Mouse (Mus musculus) neural tube, embryonic 14.5 days (tissue): ENCODE measurements around the gene 1700022I11Rik. TPM values are rescaled to one million over a fixed set of nuclear protein-coding genes. Genes with fewer than 3 reads are reported as not detected.

Experiments
- ATAC-seq: fragments of 200-750 bp; cut with Nextera tagmentation; 2 replicates; pipeline ENCODE4 v1.8.0; 2017; ENCODE audit warnings: low read depth, mild to moderate bottlenecking, moderate TSS enrichment, moderate library complexity
- H3K27ac ChIP-seq: fragments of 300-500 bp; sonication (generic); 2 replicates; pipeline ENCODE4 v1.5.1; 2014; ENCODE audit warnings: low read depth, mild to moderate bottlenecking, control low read depth, low read length, moderate library complexity, mixed read lengths
- H3K27me3 ChIP-seq: fragments of 300-500 bp; sonication (generic); 2 replicates; pipeline ENCODE4 v1.6.1; 2014; ENCODE audit warnings: low read length; ENCODE audit not compliant: control insufficient read depth, insufficient read depth
- H3K36me3 ChIP-seq: fragments of 300-500 bp; sonication (generic); 2 replicates; pipeline ENCODE4 v1.6.1; 2014; ENCODE audit warnings: low read length, mixed read lengths; ENCODE audit not compliant: control insufficient read depth, insufficient read depth
- H3K4me1 ChIP-seq: fragments of 300-500 bp; sonication (generic); 2 replicates; pipeline ENCODE4 v1.6.1; 2014; ENCODE audit warnings: low read length; ENCODE audit not compliant: control insufficient read depth, insufficient read depth
- H3K4me2 ChIP-seq: fragments of 300-500 bp; sonication (generic); 2 replicates; pipeline ENCODE4 v1.6.1; 2014; ENCODE audit warnings: mild to moderate bottlenecking, low read depth, low read length, control low read depth
- H3K4me3 ChIP-seq: fragments of 300-500 bp; sonication (generic); 2 replicates; pipeline ENCODE4 v1.5.1; 2014; ENCODE audit warnings: low read depth, low read length, control low read depth, mixed read lengths
- H3K9ac ChIP-seq: fragments of 300-500 bp; sonication (generic); replicated peaks from 2 replicates; pipeline ENCODE4 v1.6.1; 2014; ENCODE audit warnings: low read depth, mild to moderate bottlenecking, control low read depth, low read length, mixed read lengths
- H3K9me3 ChIP-seq: fragments of 300-500 bp; sonication (generic); 2 replicates; pipeline ENCODE4 v1.6.1; 2016; ENCODE audit warnings: low read length; ENCODE audit not compliant: control insufficient read depth
- WGBS: fragments of 180-500 bp; shearing (Covaris S2); extraction: QIAGEN DNeasy Blood & Tissue Kit; methylation state at CpG from one replicate; pipeline ENCODE4 v1.1.7; 2014; 5-methylcytosine and 5-hydroxymethylcytosine counted together
- polyA plus RNA-seq: library from polyadenylated mRNA; unstranded; fragments of >200 nt; fragmentation: Nextera tagmentation; extraction: Ambion mirVana; gene quantifications from 2 replicates; pipeline ENCODE4 v1.2.1, GENCODE M21; 2014

Gene 1700022I11Rik
- 0.50 and 1.1 TPM in 2 replicates for polyA plus RNA-seq

- no peak within 1 kb of the TSS for H3K27ac ChIP-seq
- H3K36me3 ChIP-seq: no peaks in the 10 kb centered on the region
- H3K9me3 ChIP-seq: no peaks in the 10 kb centered on the region
- H3K4me2 ChIP-seq: no peak within 1 kb of the TSS
- no peak within 1 kb of the TSS for H3K9ac ChIP-seq
- H3K4me3 ChIP-seq: no peak within 1 kb of the TSS
- H3K4me1 ChIP-seq: no peaks in the 10 kb centered on the region
- no peak for ATAC-seq
- H3K27me3 ChIP-seq: no peaks in the 10 kb centered on the region
- WGBS: 92% methylated on average over 4 of the region's 4 CpGs
These were observed at the start of gene 1700022I11Rik for GRCm38 (mm10) chr4:42969304-42969703. Gene 1700022I11Rik, plus strand, starts transcription at chr4:42969604.

- ATAC-seq: no peak
These were observed 48.7 kb upstream of the 1700022I11Rik start for GRCm38 (mm10) chr4:42920726-42921125.

GRCm38 (mm10) chr4:42921536-42921935, 47.9 kb upstream of the 1700022I11Rik start:
- no peak for ATAC-seq
- H3K27ac ChIP-seq: no peak overlapping the region
- no peaks in the 10 kb centered on the region for H3K36me3 ChIP-seq
- 69% methylated on average over 2 of the region's 2 CpGs for WGBS
- no peak overlapping the region for H3K4me3 ChIP-seq
- H3K4me2 ChIP-seq: no peak overlapping the region
- H3K9me3 ChIP-seq: no peaks in the 10 kb centered on the region
- H3K4me1 ChIP-seq: peaks cover under 1% of the 10 kb centered on the region; the same call in 1 of the 2 replicates
- H3K9ac ChIP-seq: no peak overlapping the region
- peaks cover 4% of the 10 kb centered on the region; the same call in 1 of the 2 replicates for H3K27me3 ChIP-seq

More at GRCm38 (mm10) chr4:42920726-42921125, 48.7 kb upstream of the 1700022I11Rik start:
- H3K9me3 ChIP-seq: no peaks in the 10 kb centered on the region
- H3K4me1 ChIP-seq: peaks cover 6% of the 10 kb centered on the region; the same call in 1 of the 2 replicates
- no peak overlapping the region for H3K9ac ChIP-seq
- no peak overlapping the region for H3K4me3 ChIP-seq
- H3K4me2 ChIP-seq: no peak overlapping the region
- no peaks in the 10 kb centered on the region for H3K36me3 ChIP-seq
- no peak overlapping the region for H3K27ac ChIP-seq
- 81% methylated on average over 9 of the region's 9 CpGs for WGBS
- peaks cover 8% of the 10 kb centered on the region; the same call in 1 of the 2 replicates for H3K27me3 ChIP-seq

GRCm38 (mm10) chr4:42922056-42922455, 47.3 kb upstream of the 1700022I11Rik start:
- Histone ChIP-seq H3K4me2 (peak overlapping the region; percentile 11; the same call in 1 of the 2 replicates), H3K9me3 (no peaks in the 10 kb centered on the region), H3K4me1 (no peaks in the 10 kb centered on the region), H3K4me3 (no peak overlapping the region), H3K27me3 (peaks cover 4% of the 10 kb centered on the region; the same call in 1 of the 2 replicates), H3K9ac (no peak overlapping the region), H3K36me3 (no peaks in the 10 kb centered on the region), H3K27ac (no peak overlapping the region)
- ATAC-seq: peak; percentile 57
- 53% methylated on average over 6 of the region's 6 CpGs for WGBS

GRCm38 (mm10) chr4:42922461-42922860, 46.9 kb upstream of the 1700022I11Rik start:
- 0 out of 2 replicates have a peak, but pooled peaks have one; percentile 7 for ATAC-seq

GRCm38 (mm10) chr4:42924095-42924710, 45.2 kb upstream of the 1700022I11Rik start:
- H3K27me3 ChIP-seq: no peaks in the 10 kb centered on the region
- H3K9me3 ChIP-seq: no peaks in the 10 kb centered on the region
- no peak overlapping the region for H3K9ac ChIP-seq
- H3K4me2 ChIP-seq: no peak overlapping the region
- no peak for ATAC-seq
- 76% methylated on average over 13 of the region's 13 CpGs for WGBS
- no peaks in the 10 kb centered on the region for H3K36me3 ChIP-seq
- H3K4me3 ChIP-seq: no peak overlapping the region
- H3K4me1 ChIP-seq: no peaks in the 10 kb centered on the region
- H3K27ac ChIP-seq: no peak overlapping the region

More at GRCm38 (mm10) chr4:42922461-42922860, 46.9 kb upstream of the 1700022I11Rik start:
- H3K27ac ChIP-seq: no peak overlapping the region
- no peaks in the 10 kb centered on the region for H3K9me3 ChIP-seq
- H3K27me3 ChIP-seq: peaks cover 4% of the 10 kb centered on the region; the same call in 1 of the 2 replicates
- peak overlapping the region; percentile 11; the same call in 1 of the 2 replicates for H3K4me2 ChIP-seq
- H3K4me1 ChIP-seq: no peaks in the 10 kb centered on the region
- no peak overlapping the region for H3K9ac ChIP-seq
- H3K4me3 ChIP-seq: no peak overlapping the region
- H3K36me3 ChIP-seq: no peaks in the 10 kb centered on the region
- 82% methylated on average over 8 of the region's 8 CpGs for WGBS

- no peak for ATAC-seq
- Histone ChIP-seq H3K4me3 (no peak overlapping the region), H3K36me3 (no peaks in the 10 kb centered on the region), H3K9ac (no peak overlapping the region), H3K4me1 (no peaks in the 10 kb centered on the region), H3K27me3 (no peaks in the 10 kb centered on the region), H3K4me2 (no peak overlapping the region), H3K27ac (no peak overlapping the region), H3K9me3 (no peaks in the 10 kb centered on the region)
- 82% methylated on average over 5 of the region's 5 CpGs for WGBS
These were observed 41.2 kb upstream of the 1700022I11Rik start for GRCm38 (mm10) chr4:42928209-42928608.

GRCm38 (mm10) chr4:42928952-42929351, 40.5 kb upstream of the 1700022I11Rik start:
- no peaks in the 10 kb centered on the region for H3K9me3 ChIP-seq
- H3K4me3 ChIP-seq: no peak overlapping the region
- no peaks in the 10 kb centered on the region for H3K4me1 ChIP-seq
- no peak for ATAC-seq
- 90% methylated on average over 9 of the region's 9 CpGs for WGBS
- H3K9ac ChIP-seq: no peak overlapping the region
- no peaks in the 10 kb centered on the region for H3K36me3 ChIP-seq
- no peaks in the 10 kb centered on the region for H3K27me3 ChIP-seq
- H3K4me2 ChIP-seq: no peak overlapping the region
- H3K27ac ChIP-seq: no peak overlapping the region

- WGBS: 70% methylated on average over 8 of the region's 8 CpGs
- H3K9ac ChIP-seq: no peak overlapping the region
- no peak for ATAC-seq
- H3K4me2 ChIP-seq: no peak overlapping the region
- H3K27ac ChIP-seq: no peak overlapping the region
- H3K27me3 ChIP-seq: no peaks in the 10 kb centered on the region
- H3K4me1 ChIP-seq: no peaks in the 10 kb centered on the region
- 0 out of 2 replicates have a peak, but pooled peaks cover 3% of the 10 kb centered on the region for H3K36me3 ChIP-seq
- H3K9me3 ChIP-seq: no peaks in the 10 kb centered on the region
- H3K4me3 ChIP-seq: no peak overlapping the region
These were observed 37.0 kb upstream of the 1700022I11Rik start for GRCm38 (mm10) chr4:42932229-42932969.
